Mouse (Mus musculus): ENCODE measurements around the gene Cand1.

Gene Cand1

DNA sequence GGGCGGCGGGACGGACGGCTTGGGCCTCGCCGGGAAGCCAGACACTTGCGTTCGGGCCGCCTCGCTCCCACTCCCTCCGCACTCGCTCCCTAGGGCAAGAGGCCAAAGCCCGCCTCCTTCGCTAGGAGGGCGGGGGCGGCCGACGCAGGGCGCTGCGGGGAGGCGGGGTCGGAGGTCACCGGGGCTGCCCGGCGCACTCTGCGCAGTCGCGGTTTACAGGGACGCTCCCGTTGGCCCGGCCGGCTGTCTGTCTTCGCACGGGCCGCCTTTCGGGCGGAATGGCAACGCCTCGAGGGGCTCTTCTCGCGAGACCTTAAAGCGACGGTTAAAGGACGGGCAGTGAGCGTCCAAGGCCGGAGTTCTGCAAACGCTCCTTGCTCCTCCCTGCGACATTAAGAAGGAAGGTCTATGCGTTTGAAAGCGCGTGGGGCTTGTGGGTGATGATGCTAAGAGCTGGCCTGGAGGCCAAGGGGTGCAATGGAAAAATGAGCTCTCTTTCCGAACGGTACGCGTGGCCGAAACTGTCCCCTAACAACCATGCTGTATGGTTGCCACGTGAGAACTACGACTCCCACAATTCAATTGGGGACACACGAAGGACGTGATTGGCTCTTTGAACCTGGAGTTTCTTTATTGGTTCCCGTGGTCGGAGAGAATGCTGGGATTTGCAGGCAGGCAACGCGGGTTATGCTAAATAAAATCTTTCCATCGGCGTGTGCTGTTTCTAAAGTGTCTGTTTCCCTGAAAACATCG, at the start of gene Cand1:
Gene Cand1, minus strand, starts transcription at position 87 of the 753 bp plus-strand sequence.
- peak; percentile 99 for DNase-seq (ENCODE audit: low read depth, low spot score)
- H3K36me3 ChIP-seq (ENCODE audit: control insufficient read depth, insufficient read depth, low read length, poor library complexity, severe bottlenecking) = no peaks in the 10 kb centered on the region
- H3K27me3 ChIP-seq (ENCODE audit: control insufficient read depth, insufficient read depth, low read length, poor library complexity, severe bottlenecking) = no peaks in the 10 kb centered on the region

DNA sequence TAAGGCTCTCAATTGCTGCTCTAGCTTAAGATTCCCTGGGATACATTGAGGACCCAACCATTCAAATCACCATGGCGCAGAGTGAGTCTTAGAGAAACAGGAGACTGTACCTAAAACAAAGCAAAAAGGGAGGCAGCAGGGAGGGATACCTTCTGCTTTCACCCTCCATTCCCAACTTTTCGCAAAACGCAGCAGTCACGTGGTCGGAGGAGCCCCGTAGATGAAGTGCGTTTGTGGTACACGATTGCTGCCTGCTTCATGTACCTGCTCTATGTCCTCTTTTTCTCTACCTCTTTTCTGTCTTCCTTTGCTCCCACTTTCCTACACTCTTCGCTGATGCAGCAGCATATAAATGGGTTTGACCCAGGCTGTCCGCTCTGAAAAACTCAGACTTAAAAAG, 39.0 kb upstream of the Cand1 start:
- H3K27me3 ChIP-seq (ENCODE audit: control insufficient read depth, insufficient read depth, low read length, poor library complexity, severe bottlenecking) = no peaks in the 10 kb centered on the region
- no peak for DNase-seq (ENCODE audit: low read depth, low spot score)

DNA sequence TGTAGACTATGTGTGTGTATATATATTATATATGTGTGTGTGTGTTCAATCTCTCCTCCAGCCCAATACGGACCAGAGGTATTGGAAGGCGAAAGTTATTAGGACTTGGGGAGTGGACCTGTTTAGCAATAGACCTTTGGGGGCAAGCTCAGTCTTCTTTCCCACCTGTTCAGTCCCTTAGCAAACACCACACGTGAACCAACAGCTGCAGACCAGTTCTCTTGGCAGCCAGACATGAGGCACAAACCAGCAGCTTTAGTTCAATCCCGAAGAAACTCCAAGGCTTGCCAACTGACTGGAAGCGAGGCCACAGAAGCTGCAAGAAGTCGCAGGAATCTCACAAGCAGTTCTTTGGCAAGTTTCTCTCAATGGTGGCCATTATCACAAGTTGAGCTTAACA, 34.5 kb upstream of the Cand1 start:
- H3K27me3 ChIP-seq (ENCODE audit: control insufficient read depth, insufficient read depth, low read length, poor library complexity, severe bottlenecking) = no peaks in the 10 kb centered on the region
- DNase-seq (ENCODE audit: low read depth, low spot score) = no peak
- H3K36me3 ChIP-seq (ENCODE audit: control insufficient read depth, insufficient read depth, low read length, poor library complexity, severe bottlenecking) = no peaks in the 10 kb centered on the region

More for the DNA sequence above, 39.0 kb upstream of the Cand1 start:
- H3K36me3 ChIP-seq (ENCODE audit: control insufficient read depth, insufficient read depth, low read length, poor library complexity, severe bottlenecking) = no peaks in the 10 kb centered on the region

- Histone ChIP-seq H3K27me3 (ENCODE audit: control insufficient read depth, insufficient read depth, low read length, poor library complexity, severe bottlenecking) (no peaks in the 10 kb centered on the region), H3K36me3 (ENCODE audit: control insufficient read depth, insufficient read depth, low read length, poor library complexity, severe bottlenecking) (no peaks in the 10 kb centered on the region)
- DNase-seq (ENCODE audit: low read depth, low spot score) = no peak
Observed at GRCm38 (mm10) chr10:119272536-119272935, 32.7 kb upstream of the Cand1 start.

DNA sequence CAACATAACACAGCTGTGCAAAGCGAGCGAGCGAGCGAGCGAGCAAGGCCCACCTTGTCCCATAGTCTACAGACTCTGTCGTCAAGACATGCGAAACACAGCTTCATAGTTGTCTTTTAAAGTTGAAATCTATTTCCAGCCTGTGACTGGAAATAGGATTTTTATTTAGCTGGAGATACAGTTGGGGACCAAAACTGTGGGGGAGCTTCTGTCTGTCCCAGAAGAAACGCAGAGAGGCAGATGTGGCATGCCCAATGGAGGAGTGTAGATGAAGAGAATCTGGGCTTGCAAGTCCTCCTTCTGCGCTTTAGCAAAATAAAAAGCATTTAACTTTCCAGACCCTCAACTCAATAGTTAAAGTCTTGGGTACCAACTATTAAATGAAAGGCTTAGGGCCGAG, 32.1 kb upstream of the Cand1 start:
- Histone ChIP-seq H3K27me3 (ENCODE audit: control insufficient read depth, insufficient read depth, low read length, poor library complexity, severe bottlenecking) (no peaks in the 10 kb centered on the region), H3K36me3 (ENCODE audit: control insufficient read depth, insufficient read depth, low read length, poor library complexity, severe bottlenecking) (no peaks in the 10 kb centered on the region)
- DNase-seq (ENCODE audit: low read depth, low spot score) = no peak

GRCm38 (mm10) chr10:119271101-119271500, 31.2 kb upstream of the Cand1 start:
- no peaks in the 10 kb centered on the region for H3K27me3 ChIP-seq (ENCODE audit: control insufficient read depth, insufficient read depth, low read length, poor library complexity, severe bottlenecking)
- H3K36me3 ChIP-seq (ENCODE audit: control insufficient read depth, insufficient read depth, low read length, poor library complexity, severe bottlenecking) = no peaks in the 10 kb centered on the region
- no peak for DNase-seq (ENCODE audit: low read depth, low spot score)

- no peaks in the 10 kb centered on the region for H3K27me3 ChIP-seq (ENCODE audit: control insufficient read depth, insufficient read depth, low read length, poor library complexity, severe bottlenecking)
- no peaks in the 10 kb centered on the region for H3K36me3 ChIP-seq (ENCODE audit: control insufficient read depth, insufficient read depth, low read length, poor library complexity, severe bottlenecking)
- no peak for DNase-seq (ENCODE audit: low read depth, low spot score)
Observed at GRCm38 (mm10) chr10:119270384-119270985, 30.6 kb upstream of the Cand1 start.

DNA sequence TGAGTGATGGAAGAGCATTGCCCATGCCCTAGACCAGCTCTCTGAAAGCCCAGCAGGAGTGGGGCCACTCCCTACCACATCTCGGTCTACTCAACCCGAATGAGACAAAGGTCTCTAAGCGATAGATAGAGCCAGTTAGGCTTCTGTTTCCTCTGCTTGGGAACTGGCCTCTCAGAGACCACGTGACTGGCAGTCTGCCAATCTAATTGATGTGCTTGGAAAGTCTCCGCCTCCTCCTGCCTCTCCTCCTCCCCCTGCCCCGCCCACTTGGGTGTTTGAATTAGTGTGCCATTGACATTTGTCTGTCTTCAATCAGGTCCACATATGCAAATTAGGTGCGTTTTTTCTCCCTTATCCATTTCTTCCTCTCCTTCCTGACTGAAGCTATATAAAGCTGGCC, 24.9 kb upstream of the Cand1 start:
- Histone ChIP-seq H3K27me3 (ENCODE audit: control insufficient read depth, insufficient read depth, low read length, poor library complexity, severe bottlenecking) (no peaks in the 10 kb centered on the region), H3K36me3 (ENCODE audit: control insufficient read depth, insufficient read depth, low read length, poor library complexity, severe bottlenecking) (no peaks in the 10 kb centered on the region)
- no peak for DNase-seq (ENCODE audit: low read depth, low spot score)

- DNase-seq (ENCODE audit: low read depth, low spot score) = no peak
- Histone ChIP-seq H3K27me3 (ENCODE audit: control insufficient read depth, insufficient read depth, low read length, poor library complexity, severe bottlenecking) (no peaks in the 10 kb centered on the region), H3K36me3 (ENCODE audit: control insufficient read depth, insufficient read depth, low read length, poor library complexity, severe bottlenecking) (no peaks in the 10 kb centered on the region)
Observed at GRCm38 (mm10) chr10:119262821-119263220, 23.0 kb upstream of the Cand1 start.

DNA sequence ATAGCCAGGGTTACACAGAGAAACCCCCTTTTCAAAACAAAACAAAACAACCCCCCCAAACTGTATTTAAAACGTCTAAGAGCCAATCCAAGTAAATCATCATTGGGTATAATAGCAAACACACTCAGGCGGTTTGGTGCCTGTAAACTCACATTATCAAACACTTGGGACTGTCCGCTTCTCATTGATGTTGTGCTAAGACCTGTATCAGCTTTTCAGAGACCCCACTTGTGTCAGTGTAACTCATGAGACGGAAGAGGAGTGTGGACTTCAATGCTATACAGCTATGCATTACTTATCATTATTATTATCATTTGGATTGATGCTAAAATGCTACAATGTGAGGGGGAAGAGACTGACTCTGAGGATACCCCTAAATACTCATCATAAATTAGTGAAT, 18.0 kb upstream of the Cand1 start:
- H3K36me3 ChIP-seq (ENCODE audit: control insufficient read depth, insufficient read depth, low read length, poor library complexity, severe bottlenecking) = no peaks in the 10 kb centered on the region
- H3K27me3 ChIP-seq (ENCODE audit: control insufficient read depth, insufficient read depth, low read length, poor library complexity, severe bottlenecking) = no peaks in the 10 kb centered on the region
- DNase-seq (ENCODE audit: low read depth, low spot score) = no peak

DNA sequence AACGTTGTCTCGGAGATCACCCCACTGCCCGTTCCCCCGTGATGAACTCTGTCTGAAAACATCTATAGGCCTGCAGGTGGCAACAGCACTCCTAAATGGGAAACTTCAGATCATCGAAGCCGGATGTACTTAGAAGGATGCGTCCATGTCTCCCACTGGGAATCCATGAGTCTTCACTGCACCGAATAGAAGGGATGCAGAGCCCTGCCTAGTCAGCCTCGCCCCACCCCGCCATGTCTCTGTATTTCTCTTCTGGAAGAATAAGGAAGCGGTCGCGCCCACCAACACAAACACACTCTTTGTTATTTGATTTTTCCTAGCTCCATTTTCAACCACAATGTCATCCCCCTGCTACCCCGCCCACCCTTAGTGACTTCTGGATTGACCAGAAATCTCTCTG, 4.3 kb upstream of the Cand1 start:
- H3K27me3 ChIP-seq (ENCODE audit: control insufficient read depth, insufficient read depth, low read length, poor library complexity, severe bottlenecking) = no peaks in the 10 kb centered on the region
- no peaks in the 10 kb centered on the region for H3K36me3 ChIP-seq (ENCODE audit: control insufficient read depth, insufficient read depth, low read length, poor library complexity, severe bottlenecking)
- no peak for DNase-seq (ENCODE audit: low read depth, low spot score)

- H3K36me3 ChIP-seq (ENCODE audit: control insufficient read depth, insufficient read depth, low read length, poor library complexity, severe bottlenecking) = no peaks in the 10 kb centered on the region
- H3K27me3 ChIP-seq (ENCODE audit: control insufficient read depth, insufficient read depth, low read length, poor library complexity, severe bottlenecking) = no peaks in the 10 kb centered on the region
- DNase-seq (ENCODE audit: low read depth, low spot score) = no peak
Observed at GRCm38 (mm10) chr10:119240722-119241089, 851 bp upstream of the Cand1 start.

GRCm38 (mm10) chr10:119239633-119239968, 254 bp downstream of the Cand1 start:
- no peak for DNase-seq (ENCODE audit: low read depth, low spot score)
- Histone ChIP-seq H3K36me3 (ENCODE audit: control insufficient read depth, insufficient read depth, low read length, poor library complexity, severe bottlenecking) (no peaks in the 10 kb centered on the region), H3K27me3 (ENCODE audit: control insufficient read depth, insufficient read depth, low read length, poor library complexity, severe bottlenecking) (no peaks in the 10 kb centered on the region)

DNA sequence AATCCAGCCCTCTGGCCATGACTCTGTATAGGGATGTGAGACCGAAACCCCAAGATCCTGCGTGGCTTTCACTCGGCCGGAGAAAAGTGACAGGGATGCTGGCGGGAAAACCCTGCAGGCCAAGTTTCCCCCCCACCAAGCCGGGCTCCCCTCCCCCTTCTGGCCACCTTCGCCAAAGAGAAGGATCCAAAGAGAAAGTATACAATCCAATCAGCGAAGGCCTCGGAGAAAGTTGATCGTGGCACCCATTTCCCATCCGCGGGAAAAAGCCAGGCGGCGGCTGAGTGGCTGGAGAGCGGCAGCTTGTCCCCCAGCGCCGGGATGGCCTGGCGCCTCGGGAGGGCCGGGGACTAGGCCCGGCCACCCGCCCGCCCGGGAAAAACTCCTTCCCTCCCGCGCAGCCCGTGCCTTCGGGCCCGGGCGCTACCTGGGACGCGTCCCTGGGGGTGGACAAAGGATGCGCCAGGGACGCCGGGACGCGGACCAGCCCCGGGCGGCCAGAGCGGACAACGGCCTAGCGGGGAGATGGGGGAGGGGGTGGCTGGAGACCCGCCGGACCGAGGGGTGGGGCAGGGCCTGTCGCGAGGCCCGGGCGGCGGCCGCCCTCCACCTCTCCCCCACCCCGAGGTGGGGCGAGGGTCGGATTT, 747 bp downstream of the Cand1 start:
- H3K36me3 ChIP-seq (ENCODE audit: control insufficient read depth, insufficient read depth, low read length, poor library complexity, severe bottlenecking) = no peaks in the 10 kb centered on the region

GRCm38 (mm10) chr10:119231526-119231925, 8.3 kb downstream of the Cand1 start:
- DNase-seq (ENCODE audit: low read depth, low spot score) = no peak
- Histone ChIP-seq H3K27me3 (ENCODE audit: control insufficient read depth, insufficient read depth, low read length, poor library complexity, severe bottlenecking) (no peaks in the 10 kb centered on the region), H3K36me3 (ENCODE audit: control insufficient read depth, insufficient read depth, low read length, poor library complexity, severe bottlenecking) (no peaks in the 10 kb centered on the region)

More for the DNA sequence above, 747 bp downstream of the Cand1 start:
- DNase-seq (ENCODE audit: low read depth, low spot score) = peak; percentile 37
- no peaks in the 10 kb centered on the region for H3K27me3 ChIP-seq (ENCODE audit: control insufficient read depth, insufficient read depth, low read length, poor library complexity, severe bottlenecking)
